Mouse (Mus musculus) small intestine, adult 2 months (tissue): ENCODE measurements at regions not wholly inside any gene's neighbourhood (a gene's known extent, or its start where the extent isn't known, plus 50 kb on each side); places are given as distances from the start of the nearest gene placed in this dataset.

Experiments used
- CTCF ChIP-seq: fragments of 200-500 bp; IDR thresholded peaks from 2 replicates; pipeline ENCODE4 v1.5.1; 2012; ENCODE audit warnings: low read depth, mild to moderate bottlenecking, control low read depth, inconsistent platforms, low read length, moderate library complexity, mixed read lengths; ENCODE audit not compliant: insufficient replicate concordance, insufficient read length; ENCODE audit errors: extremely low read depth
- POLR2A ChIP-seq: fragments of 200-500 bp; IDR thresholded peaks from 2 replicates; pipeline ENCODE4 v1.6.1; 2012; ENCODE audit warnings: low read depth, mild to moderate bottlenecking, control low read depth, inconsistent platforms, low read length, moderate library complexity

DNA sequence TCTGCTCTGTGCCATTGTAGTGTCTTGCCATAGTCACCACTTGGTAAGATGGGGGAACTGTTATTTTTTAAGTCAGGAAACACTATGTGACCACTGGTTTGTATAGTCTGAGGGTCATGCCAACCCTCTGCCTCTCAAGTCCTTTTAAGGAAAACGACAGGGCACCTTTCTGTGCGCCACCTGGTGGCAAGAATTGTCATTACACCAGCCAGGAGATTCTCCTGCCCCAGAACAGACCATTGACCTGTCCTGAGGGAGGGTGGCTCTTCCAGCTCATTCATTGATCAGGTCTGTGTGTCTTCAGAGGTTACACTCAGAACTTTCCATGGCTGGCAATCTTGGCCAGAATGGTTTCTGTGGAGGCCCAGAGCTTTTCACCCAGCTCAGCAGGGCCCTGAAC is 166.9 kb downstream of the Bmp7 start:
- TF ChIP-seq CTCF: peak; percentile 68; the same call in 1 of the 2 replicates
- no peak for TF ChIP-seq POLR2A
